Mouse (Mus musculus) skeletal muscle tissue, adult 2 months (tissue): ENCODE results near the gene Smoc2.

Source experiments
- DNase-seq: peaks from one replicate; pipeline ENCODE4 v3.0.0-alpha.2; 2012; ENCODE audit warnings: low read depth, low spot score

Gene Smoc2

GRCm38 (mm10) chr17:14277310-14277709 lies 2.0 kb upstream of the Smoc2 start:
- peak; percentile 51 for DNase-seq

GRCm38 (mm10) chr17:14279966-14280300 lies 627 bp downstream of the Smoc2 start:
- no peak for DNase-seq

- peak; percentile 29 for DNase-seq
Observed at GRCm38 (mm10) chr17:14280425-14280833, 1.1 kb downstream of the Smoc2 start.

GRCm38 (mm10) chr17:14288015-14288616 lies 8.8 kb downstream of the Smoc2 start:
- DNase-seq, result peak; percentile 64

- DNase-seq, result no peak
Observed at GRCm38 (mm10) chr17:14293617-14294016, 14.3 kb downstream of the Smoc2 start.

GRCm38 (mm10) chr17:14295146-14295545 lies 15.8 kb downstream of the Smoc2 start:
- peak; percentile 76 for DNase-seq

- DNase-seq, result peak; percentile 64
Observed at GRCm38 (mm10) chr17:14300361-14300760, 21.1 kb downstream of the Smoc2 start.

GRCm38 (mm10) chr17:14301491-14302344 lies 22.4 kb downstream of the Smoc2 start:
- no peak for DNase-seq

GRCm38 (mm10) chr17:14302356-14302755 lies 23.1 kb downstream of the Smoc2 start:
- DNase-seq, result no peak

- DNase-seq, result no peak
Observed at GRCm38 (mm10) chr17:14303722-14304121, 24.4 kb downstream of the Smoc2 start.

- DNase-seq, result no peak
Observed at GRCm38 (mm10) chr17:14309884-14310283, 30.6 kb downstream of the Smoc2 start.

- DNase-seq, result no peak
Observed at GRCm38 (mm10) chr17:14312440-14312839, 33.1 kb downstream of the Smoc2 start.

- DNase-seq, result no peak
Observed at GRCm38 (mm10) chr17:14314308-14314707, 35.0 kb downstream of the Smoc2 start.

GRCm38 (mm10) chr17:14316536-14316935 lies 37.2 kb downstream of the Smoc2 start:
- DNase-seq, result no peak

GRCm38 (mm10) chr17:14317439-14317838 lies 38.1 kb downstream of the Smoc2 start:
- DNase-seq, result no peak

GRCm38 (mm10) chr17:14326156-14326555 lies 46.9 kb downstream of the Smoc2 start:
- DNase-seq, result no peak

GRCm38 (mm10) chr17:14328037-14328436 lies 48.7 kb downstream of the Smoc2 start:
- no peak for DNase-seq

- DNase-seq, result no peak
Observed at GRCm38 (mm10) chr17:14330498-14330897, 51.2 kb downstream of the Smoc2 start.

GRCm38 (mm10) chr17:14339932-14340557 lies 60.7 kb downstream of the Smoc2 start:
- no peak for DNase-seq

- no peak for DNase-seq
Observed at GRCm38 (mm10) chr17:14340736-14341135, 61.4 kb downstream of the Smoc2 start.

- DNase-seq, result no peak
Observed at GRCm38 (mm10) chr17:14342511-14342910, 63.2 kb downstream of the Smoc2 start.

- DNase-seq, result no peak
Observed at GRCm38 (mm10) chr17:14343442-14343841, 64.1 kb downstream of the Smoc2 start.

GRCm38 (mm10) chr17:14345556-14345955 lies 66.2 kb downstream of the Smoc2 start:
- no peak for DNase-seq
